Mouse (Mus musculus) kidney, adult 2 months (tissue): Measurements from ENCODE around the gene Nrf1. TPM values are rescaled to one million over a fixed set of nuclear protein-coding genes. Genes with fewer than 3 reads are reported as not detected.

Experiments used
- DNase-seq: peaks from one replicate; pipeline ENCODE4 v3.0.0; 2021
- H3K27ac ChIP-seq: fragments of 200-500 bp; 2 replicates; pipeline ENCODE4 v1.5.1; 2012; ENCODE audit warnings: low read depth, low read length, control low read depth, inconsistent platforms; ENCODE audit not compliant: insufficient read depth
- H3K27me3 ChIP-seq: fragments of 200-500 bp; replicated peaks from 2 replicates; pipeline ENCODE4 v1.6.1; 2012; ENCODE audit warnings: mild to moderate bottlenecking, moderate library complexity, low read length, inconsistent platforms; ENCODE audit not compliant: control insufficient read depth, insufficient read depth
- H3K36me3 ChIP-seq: fragments of 200-500 bp; 2 replicates; pipeline ENCODE4 v1.6.1; 2012; ENCODE audit warnings: mild to moderate bottlenecking, moderate library complexity, low read length, inconsistent platforms; ENCODE audit not compliant: control insufficient read depth, insufficient read depth
- H3K4me1 ChIP-seq: fragments of 200-500 bp; 2 replicates; pipeline ENCODE4 v1.6.1; 2011; ENCODE audit warnings: low read length; ENCODE audit not compliant: control insufficient read depth, insufficient read depth
- H3K4me3 ChIP-seq: fragments of 200-500 bp; 2 replicates; pipeline ENCODE4 v1.5.1; 2011; ENCODE audit warnings: mild to moderate bottlenecking, low read depth, low read length, control low read depth; ENCODE audit not compliant: insufficient read depth
- CTCF ChIP-seq: fragments of 200-500 bp; conservative IDR thresholded peaks from 2 replicates; pipeline ENCODE4 v1.5.1; 2011; ENCODE audit warnings: low read depth, mild to moderate bottlenecking, control low read depth, low read length, moderate library complexity, mixed read lengths; ENCODE audit not compliant: insufficient read depth, insufficient read length
- POLR2A ChIP-seq: fragments of 200-500 bp; IDR thresholded peaks from one replicate; pipeline ENCODE4 v1.6.1; 2011; ENCODE audit warnings: low read depth, low read length, control low read depth
- WGBS: fragments of 180-500 bp; shearing (Covaris S2); methylation state at CpG from one replicate; pipeline ENCODE4 v1.1.7; 2018; 5-methylcytosine and 5-hydroxymethylcytosine counted together
- polyA plus RNA-seq: library from polyadenylated mRNA; depleted of rRNA; stranded (reverse); fragments of >200 nt; gene quantifications from 2 replicates; pipeline ENCODE4 v1.2.3, GENCODE M21; 2012

Nrf1 gene
- polyA plus RNA-seq, 1 experiment: 22.9 TPM

- Histone ChIP-seq H3K4me3 (no peak overlapping the region), H3K36me3 (peaks cover 4% of the 10 kb centered on the region; the same call in 1 of the 2 replicates), H3K4me1 (no peaks in the 10 kb centered on the region), H3K27me3 (no peaks in the 10 kb centered on the region), H3K27ac (no peak overlapping the region)
- no peak for DNase-seq
- 93% methylated on average over 2 of the region's 2 CpGs for WGBS
- TF ChIP-seq POLR2A: no peak
- TF ChIP-seq CTCF: no peak
These were observed 58.3 kb downstream of the Nrf1 start for GRCm38 (mm10) chr6:30106091-30106490.

- DNase-seq: no peak
- Histone ChIP-seq H3K4me1 (no peaks in the 10 kb centered on the region), H3K4me3 (no peak overlapping the region), H3K27ac (no peak overlapping the region), H3K36me3 (peaks cover 3% of the 10 kb centered on the region; the same call in 1 of the 2 replicates), H3K27me3 (no peaks in the 10 kb centered on the region)
- WGBS: 52% methylated on average over 2 of the region's 2 CpGs
- TF ChIP-seq POLR2A (no peak), CTCF (no peak)
These were observed 59.7 kb downstream of the Nrf1 start for GRCm38 (mm10) chr6:30107456-30107855.

GRCm38 (mm10) chr6:30109820-30110502 is 62.2 kb downstream of the Nrf1 start:
- no peak for TF ChIP-seq POLR2A
- no peak for TF ChIP-seq CTCF
- no peak overlapping the region for H3K4me3 ChIP-seq
- no peak overlapping the region for H3K27ac ChIP-seq
- WGBS: 94% methylated on average over 10 of the region's 10 CpGs
- no peak for DNase-seq
- no peaks in the 10 kb centered on the region for H3K27me3 ChIP-seq
- H3K36me3 ChIP-seq: peaks cover 2% of the 10 kb centered on the region
- H3K4me1 ChIP-seq: no peaks in the 10 kb centered on the region

GRCm38 (mm10) chr6:30112349-30113132 is 64.8 kb downstream of the Nrf1 start:
- no peak for DNase-seq
- peaks cover 8% of the 10 kb centered on the region for H3K36me3 ChIP-seq
- 98% methylated on average over 4 of the region's 4 CpGs for WGBS
- H3K27me3 ChIP-seq: no peaks in the 10 kb centered on the region
- no peak overlapping the region for H3K4me3 ChIP-seq
- H3K27ac ChIP-seq: no peak overlapping the region
- TF ChIP-seq POLR2A (no peak), CTCF (no peak)
- H3K4me1 ChIP-seq: no peaks in the 10 kb centered on the region

- TF ChIP-seq CTCF (no peak), POLR2A (no peak)
- DNase-seq: no peak
- Histone ChIP-seq H3K36me3 (peaks cover 11% of the 10 kb centered on the region), H3K27ac (no peak overlapping the region), H3K27me3 (no peaks in the 10 kb centered on the region), H3K4me3 (no peak overlapping the region), H3K4me1 (no peaks in the 10 kb centered on the region)
- 66% methylated on average over 2 of the region's 2 CpGs for WGBS
These were observed 66.3 kb downstream of the Nrf1 start for GRCm38 (mm10) chr6:30114101-30114500.

- WGBS: 91% methylated on average over 2 of the region's 2 CpGs
- peaks cover 8% of the 10 kb centered on the region for H3K36me3 ChIP-seq
- H3K4me3 ChIP-seq: no peak overlapping the region
- TF ChIP-seq CTCF (no peak), POLR2A (no peak)
- H3K27ac ChIP-seq: no peak overlapping the region
- no peak for DNase-seq
- H3K4me1 ChIP-seq: no peaks in the 10 kb centered on the region
- no peaks in the 10 kb centered on the region for H3K27me3 ChIP-seq
These were observed 73.4 kb downstream of the Nrf1 start for GRCm38 (mm10) chr6:30121152-30121551.

- no peak for TF ChIP-seq POLR2A
- no peak for TF ChIP-seq CTCF
- 74% methylated on average over 1 of the region's 1 CpGs for WGBS
- H3K4me1 ChIP-seq: no peaks in the 10 kb centered on the region
- no peak overlapping the region for H3K4me3 ChIP-seq
- peaks cover 7% of the 10 kb centered on the region for H3K36me3 ChIP-seq
- no peak for DNase-seq
- H3K27me3 ChIP-seq: no peaks in the 10 kb centered on the region
- no peak overlapping the region for H3K27ac ChIP-seq
These were observed 73.8 kb downstream of the Nrf1 start for GRCm38 (mm10) chr6:30121600-30121999.
